Mouse (Mus musculus): ENCODE measurements around the gene Trak1.
A peak's percentile ranks its signal among the peaks of the same experiment; 100 is the strongest.

Gene Trak1

DNA sequence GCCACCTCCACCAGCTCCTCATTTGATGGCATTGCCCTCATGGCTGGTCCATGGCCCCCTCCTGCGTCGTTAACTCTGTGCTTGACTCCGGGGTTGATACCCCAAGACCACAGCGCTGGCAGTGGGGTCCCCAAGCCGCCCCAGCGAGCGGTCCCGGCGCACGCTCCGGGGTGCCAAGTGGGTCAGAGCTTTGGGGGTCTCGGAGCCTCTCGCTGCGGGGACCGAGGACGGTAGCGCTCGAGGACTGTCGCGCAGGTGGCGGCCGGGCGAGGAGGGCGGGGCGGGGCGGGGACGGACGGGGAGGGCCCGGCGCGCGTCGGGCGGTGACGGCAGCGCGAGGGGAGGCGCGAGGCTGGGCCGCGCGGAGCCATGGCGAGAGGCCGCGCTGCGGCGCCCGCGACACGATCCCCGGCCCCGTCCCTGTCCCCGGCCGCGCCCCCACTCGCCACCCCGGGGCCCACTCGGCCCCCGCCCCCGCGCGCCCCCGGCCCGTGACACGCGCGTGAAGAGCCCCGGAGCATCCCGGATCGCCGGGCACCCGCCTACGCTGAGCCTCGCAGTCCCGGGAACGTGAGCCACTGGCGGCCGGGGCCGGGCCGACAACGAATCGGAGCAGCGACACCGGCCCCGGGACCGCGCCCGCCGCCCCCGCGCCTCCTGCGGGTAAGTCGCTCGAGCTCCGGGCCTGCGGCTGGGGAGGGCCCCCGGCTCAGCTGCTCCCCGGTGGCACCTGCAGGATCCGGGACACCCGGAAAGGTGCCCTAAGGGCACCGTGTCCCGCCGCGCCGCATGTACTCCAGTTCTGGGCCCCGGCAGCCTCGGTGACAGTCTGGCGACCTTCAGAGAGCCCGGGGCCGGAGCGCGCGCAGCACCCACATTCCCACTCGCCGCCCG is at the start of gene Trak1:
Gene Trak1, plus strand, starts transcription at position 332 of the 894 bp plus-strand sequence.
- peak in 1 of 2 experiments; percentile 62 for DNase-seq (ENCODE audit: low spot score in 2 of 2)

DNA sequence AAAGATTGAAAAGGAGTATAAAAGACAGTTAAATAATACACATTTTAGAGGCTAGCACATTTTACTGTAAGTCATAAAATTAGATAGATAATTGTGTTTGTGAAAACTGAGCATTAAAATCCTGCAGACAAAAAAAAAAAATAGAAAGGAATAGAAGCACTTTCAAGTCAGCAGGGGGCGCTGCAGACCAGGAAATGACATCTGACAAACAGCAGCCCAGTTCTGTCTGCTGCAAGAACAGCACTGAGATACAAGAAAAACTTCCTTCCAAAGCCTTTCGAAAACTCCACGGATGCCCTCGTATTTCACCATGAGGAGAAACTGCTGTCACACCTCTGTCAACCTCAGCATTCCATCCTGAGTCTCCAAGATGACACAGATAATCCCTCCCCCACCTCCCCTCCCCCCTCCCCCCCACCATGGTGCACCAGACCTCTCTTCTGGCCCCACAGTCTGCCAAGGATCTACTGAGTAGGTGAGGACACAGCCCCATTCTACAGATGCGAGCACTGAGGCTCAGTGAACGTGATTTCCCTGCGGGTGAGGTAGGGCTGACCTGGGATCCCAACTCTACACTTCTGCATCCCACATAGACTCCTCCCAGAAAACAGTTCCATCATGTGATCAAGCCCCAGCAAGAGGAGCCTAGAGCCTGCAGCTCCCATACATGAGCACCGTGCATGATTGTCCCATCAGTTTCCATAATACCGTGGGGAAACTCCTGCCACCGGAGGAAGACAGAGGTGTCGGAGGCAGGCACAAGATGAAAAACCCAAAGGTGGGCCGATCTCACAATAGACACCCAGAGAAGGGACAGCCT is 49.1 kb upstream of the Trak1 start:
- DNase-seq (ENCODE audit: low spot score in 2 of 2) = peak; percentile 81 to 92

DNA sequence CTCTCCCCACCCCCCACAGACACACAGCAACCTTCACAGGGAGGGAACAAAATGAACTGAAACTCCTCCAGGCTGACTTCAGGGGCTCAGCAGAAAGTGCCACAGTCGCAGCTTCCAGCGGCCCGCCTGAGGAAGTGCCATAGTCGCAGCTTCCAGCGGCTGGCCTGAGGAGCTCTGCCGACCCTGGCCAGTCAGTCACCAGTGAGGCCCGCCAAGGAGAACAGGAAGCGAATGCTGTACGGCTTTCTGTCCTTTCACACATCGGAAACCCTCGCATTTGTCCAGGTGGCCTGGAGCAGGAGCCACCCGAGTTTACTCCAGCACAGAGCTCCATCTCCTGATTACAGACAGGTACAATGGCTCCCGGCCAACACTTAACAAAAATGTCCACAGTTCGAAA is 47.5 kb upstream of the Trak1 start:
- DNase-seq (ENCODE audit: low spot score in 2 of 2) = peak; percentile 56 to 57

DNA sequence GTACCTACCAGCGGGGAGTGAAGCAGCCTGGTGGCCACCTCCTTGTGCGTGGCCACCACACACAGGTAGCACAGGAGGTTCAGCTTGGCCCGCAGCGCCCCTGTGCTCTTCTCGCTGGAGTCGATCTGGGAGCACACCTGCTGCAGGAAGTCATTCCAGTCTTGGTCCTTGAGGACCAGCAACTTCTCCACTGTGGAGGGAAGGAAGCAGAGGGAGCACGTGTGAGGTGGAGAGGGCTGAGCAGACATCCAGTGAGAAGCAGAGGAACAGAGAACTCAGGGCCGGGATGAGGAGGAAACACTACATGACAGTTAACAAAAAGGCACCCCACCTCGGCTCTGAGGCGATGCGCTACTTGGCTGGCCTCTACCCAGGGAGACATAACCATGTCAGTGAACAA is 46.4 kb upstream of the Trak1 start:
- peak; percentile 15 for DNase-seq (ENCODE audit: low spot score in 2 of 2)

DNA sequence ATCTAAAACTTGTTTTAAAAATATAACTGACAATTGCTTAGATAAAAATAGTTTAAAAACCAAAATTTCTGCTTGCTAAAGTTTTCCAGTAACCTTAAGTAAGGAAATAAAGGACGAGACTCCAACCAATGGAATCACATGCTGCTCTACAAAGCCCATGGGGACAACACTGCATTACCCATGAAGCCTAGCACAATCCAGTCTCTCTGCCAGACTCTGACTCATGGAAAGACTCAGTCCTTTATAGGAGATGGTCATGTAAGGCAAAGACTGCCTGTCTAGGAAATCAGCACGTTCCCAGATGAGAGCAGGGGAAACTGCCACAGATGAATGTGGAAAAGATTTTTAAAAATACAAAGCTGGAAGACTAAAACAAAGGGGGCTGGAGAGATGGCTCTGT is 43.3 kb upstream of the Trak1 start:
- peak; percentile 21 to 44 for DNase-seq (ENCODE audit: low spot score in 2 of 2)

DNA sequence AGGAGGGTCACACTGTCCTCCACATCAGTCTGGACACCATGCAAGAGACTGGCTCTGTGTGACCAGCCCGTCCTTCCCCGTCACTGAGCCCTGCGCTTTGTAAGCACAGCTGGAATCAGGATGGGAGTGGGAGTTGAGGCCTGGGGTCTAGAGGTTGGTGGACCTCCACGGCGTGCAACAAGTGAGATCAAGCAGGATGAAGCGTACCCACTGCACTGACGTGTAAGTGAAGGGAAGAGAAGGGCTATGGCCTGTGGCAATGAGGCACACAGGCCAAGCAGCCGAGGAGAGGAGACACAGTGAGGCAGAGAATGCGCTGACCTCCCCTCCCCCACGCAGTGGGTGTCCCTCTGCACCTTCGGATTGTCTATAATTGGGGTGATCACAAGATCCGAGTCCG is 42.5 kb upstream of the Trak1 start:
- DNase-seq (ENCODE audit: low spot score in 2 of 2) = peak; percentile 17 to 20

DNA sequence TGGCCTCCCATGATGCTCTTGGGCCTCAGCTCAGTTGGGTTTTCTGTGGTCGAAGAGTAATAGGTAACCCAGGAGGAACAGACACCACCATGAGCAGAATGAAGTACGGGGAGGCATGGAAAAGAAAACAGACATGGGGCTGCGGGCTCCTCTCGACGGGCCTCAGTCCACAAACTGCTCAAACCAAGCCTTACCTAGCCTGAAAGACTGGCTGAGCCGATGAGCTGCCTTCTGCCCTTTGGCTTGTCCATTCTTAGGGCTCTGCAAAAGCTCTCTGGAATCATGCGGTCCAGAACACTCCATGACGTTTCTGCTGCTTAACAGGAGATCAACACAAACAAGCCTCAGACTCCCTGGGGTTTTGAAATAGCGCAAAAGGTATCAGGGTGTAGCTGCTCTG is 40.2 kb upstream of the Trak1 start:
- peak; percentile 4 to 13 for DNase-seq (ENCODE audit: low spot score in 2 of 2)

DNA sequence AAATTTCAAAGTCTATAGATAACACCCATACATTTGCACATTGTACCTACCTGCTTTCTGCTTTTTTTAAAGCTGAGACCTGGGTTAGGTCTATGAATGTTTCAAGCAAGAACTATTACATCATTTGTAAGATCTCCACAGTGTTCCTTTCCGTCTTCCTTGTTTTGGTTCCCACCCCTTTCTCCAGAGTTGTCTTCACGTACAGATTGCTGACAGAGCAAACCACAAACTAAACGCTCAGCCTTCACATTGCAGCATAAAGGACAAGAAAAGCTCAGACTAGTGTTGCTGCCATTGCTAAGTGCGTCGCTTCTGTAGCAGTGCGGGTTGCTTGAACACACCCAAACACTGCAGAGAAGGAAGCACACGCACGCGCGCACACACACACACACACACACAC is 32.0 kb upstream of the Trak1 start:
- DNase-seq (ENCODE audit: low spot score in 2 of 2) = no peak

DNA sequence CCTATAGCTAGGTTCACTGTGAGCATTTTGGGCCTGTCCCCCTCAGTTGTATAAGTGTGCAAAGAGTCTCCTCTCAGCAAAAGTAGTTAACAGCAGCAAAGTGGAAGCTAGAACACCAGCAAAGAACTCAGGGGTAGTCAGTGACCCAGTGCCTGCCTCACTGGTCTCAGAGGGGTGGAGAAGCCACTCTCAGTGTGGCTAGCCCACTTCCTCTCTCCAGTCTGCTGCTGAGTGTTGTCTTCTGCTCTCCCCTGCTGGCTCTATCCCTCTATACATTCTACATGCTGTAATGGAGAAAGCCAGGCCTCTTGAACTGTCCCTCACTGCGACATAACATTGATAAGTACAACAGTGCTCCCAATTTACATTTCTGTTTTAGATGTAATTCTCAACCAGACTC is 26.2 kb upstream of the Trak1 start:
- DNase-seq (ENCODE audit: low spot score in 2 of 2) = no peak

DNA sequence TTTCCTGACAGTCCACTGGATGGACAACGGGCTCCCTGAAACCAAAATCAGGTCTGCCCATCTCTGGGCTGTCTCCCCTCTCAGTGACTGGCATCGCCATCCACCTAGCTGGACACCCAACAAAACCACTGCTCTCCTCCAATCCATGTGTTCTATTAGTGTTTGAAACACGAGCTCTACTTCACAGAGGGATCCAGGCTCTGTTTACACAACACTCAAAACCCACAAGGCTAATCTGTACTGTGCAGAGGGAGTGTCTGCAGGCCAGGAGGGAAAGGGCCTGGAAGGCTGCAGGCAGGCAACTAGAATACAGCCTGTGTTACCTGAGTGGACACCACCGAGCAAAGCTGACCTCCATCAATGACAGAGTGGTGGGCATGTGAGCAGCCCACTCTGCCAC is 25.7 kb upstream of the Trak1 start:
- no peak for DNase-seq (ENCODE audit: low spot score in 2 of 2)

DNA sequence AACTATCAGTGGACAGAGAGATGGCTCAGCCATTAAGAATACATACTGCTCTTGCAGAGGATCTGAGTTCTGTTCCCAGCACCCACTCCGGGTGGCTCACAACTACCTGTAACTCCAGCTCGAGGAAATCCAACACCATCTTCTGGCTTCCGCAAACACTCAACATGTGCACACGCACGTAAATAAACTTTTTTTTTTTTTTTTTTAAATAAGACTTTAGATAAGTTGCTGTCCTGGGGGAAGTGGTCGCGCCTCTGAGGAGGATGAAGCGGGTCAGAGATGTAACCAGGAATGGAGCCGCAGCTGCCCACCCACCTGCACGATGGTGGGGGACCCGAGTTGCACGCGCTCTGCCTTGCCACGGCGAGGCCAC is 20.6 kb upstream of the Trak1 start:
- no peak for DNase-seq (ENCODE audit: low spot score in 2 of 2)

DNA sequence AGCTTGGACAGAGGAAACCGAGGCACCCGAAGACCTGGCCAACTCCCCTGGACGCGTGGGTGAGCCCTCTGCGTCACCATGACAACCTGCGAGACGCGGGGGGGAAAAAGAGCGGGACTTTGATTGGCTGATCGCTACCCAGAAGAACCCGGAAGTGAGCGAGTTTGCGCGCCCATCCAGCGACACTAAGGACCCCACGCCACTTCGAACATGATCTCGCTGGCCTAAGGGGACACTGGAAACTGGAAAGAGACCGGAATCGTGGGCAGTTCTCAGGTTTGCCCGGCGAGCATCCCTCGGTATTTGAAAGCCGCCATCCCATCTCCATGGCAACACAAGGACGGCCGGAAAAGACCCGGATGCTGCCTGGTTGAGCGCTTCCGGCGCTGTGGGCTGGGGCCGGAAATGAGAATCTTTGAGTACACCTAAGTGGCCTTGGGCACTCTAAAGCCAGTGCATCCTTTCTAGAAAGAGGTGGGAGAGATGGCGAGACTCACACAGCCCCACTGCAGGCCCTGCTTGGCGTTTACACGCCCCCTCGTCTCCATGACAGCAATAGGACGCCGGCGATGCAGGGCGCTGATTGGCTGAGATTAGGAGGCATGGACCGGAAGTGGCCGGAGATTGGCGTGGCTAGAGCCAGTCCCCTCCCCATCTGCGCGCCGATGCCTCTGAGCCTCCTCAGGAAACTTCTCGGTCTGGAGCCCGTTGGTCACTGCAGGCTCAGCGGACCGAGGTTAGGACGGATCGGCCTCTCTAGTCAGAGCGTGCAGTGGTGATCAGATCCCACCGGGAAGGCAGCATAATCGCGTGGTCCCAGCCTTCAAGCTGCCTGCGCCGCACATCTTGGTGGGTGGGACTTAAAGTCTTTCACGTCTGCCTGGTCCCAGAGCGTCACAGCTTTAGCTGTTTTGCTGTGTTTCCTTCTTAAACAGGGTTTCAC is 19.9 kb upstream of the Trak1 start, which contains the start of gene Ulk4:
Gene Ulk4, minus strand, starts transcription at position 80 of the 943 bp plus-strand sequence.
- DNase-seq (ENCODE audit: low spot score in 2 of 2) = peak; percentile 95 to 97

DNA sequence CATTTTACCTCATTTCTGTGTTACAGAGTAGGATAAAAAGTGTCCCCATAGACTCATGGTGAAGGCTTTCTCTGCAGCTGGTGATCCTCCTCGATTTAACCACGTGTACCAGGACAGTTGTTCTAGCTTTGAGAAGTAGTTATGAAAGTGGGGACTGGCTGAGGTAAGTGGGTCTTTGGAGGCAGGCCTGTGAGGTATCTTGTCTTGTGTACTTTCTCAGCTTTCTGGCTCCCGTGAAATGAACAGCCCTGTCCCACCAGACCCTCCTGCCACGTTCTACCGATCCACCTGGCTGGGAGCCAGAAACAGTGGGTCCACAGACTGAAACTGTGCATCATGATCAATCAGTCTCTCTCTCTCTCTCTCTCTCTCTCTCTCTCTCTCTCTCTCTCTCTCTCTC is 18.1 kb upstream of the Trak1 start:
- DNase-seq (ENCODE audit: low spot score in 2 of 2) = no peak

DNA sequence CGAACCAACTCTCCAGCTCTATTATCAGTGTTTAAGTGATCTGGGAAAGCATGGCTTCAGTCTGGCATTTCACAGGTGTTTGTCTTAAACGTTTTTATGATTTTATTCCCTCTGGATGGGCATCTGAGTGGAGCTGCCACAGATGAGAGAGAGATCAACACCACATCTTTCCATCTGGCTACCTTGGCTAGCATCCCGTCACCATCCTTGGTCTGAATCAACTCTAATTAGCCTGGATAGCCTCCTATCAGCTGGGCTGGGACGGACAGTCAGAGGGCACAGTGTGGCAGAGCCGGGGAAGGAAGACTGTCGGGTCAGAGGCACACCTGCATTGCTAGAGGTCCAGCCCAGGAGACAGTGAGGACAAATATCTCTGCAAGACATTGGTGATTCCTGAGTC is 15.4 kb upstream of the Trak1 start:
- DNase-seq (ENCODE audit: low spot score in 2 of 2) = no peak

DNA sequence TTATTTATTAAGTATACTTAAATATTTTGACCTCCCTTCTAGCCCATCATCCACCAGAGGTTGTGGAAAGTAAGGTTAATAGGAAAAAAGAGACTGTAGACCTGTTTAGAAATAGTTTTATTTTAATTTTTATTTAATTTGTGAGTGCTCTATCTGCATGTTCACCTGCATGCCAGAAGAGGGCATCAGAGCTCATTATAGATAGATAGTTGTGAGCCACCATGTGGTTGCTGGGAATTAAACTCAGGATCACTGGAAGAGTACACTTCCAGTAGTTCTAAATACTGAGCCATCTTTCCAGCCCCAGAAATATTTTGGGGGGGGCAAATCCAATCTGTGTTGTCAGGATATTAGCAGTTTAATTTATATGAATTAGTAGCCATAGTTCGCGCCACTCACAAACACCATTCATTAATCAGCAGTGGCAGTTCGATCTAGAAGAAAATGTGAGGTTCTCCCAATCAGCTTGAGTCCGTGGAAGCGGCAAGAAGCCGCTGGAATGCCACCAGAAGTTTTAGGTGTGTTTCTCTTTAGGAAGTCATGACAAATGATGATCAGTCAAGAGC is 13.6 kb upstream of the Trak1 start:
- DNase-seq (ENCODE audit: low spot score in 2 of 2) = no peak

DNA sequence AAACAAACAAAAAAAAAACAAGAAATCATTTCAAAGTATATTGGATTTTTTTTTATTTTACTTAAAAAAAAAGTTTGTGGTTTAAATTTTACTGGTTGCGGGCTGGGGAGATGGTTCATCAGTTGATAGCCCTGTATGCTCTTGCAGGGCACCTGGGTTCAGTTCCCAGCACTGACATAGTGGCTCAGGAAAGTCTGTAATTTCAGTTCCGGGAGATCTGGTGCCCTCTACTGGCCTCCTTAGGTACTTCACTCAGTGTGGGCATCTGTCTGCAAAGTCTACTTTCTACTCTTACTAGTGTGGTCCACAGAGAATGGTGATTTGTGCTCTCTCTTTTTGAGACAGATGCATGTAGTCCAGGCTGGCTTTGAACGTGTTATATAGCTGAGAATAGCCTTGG is 12.9 kb upstream of the Trak1 start:
- no peak for DNase-seq (ENCODE audit: low spot score in 2 of 2)

DNA sequence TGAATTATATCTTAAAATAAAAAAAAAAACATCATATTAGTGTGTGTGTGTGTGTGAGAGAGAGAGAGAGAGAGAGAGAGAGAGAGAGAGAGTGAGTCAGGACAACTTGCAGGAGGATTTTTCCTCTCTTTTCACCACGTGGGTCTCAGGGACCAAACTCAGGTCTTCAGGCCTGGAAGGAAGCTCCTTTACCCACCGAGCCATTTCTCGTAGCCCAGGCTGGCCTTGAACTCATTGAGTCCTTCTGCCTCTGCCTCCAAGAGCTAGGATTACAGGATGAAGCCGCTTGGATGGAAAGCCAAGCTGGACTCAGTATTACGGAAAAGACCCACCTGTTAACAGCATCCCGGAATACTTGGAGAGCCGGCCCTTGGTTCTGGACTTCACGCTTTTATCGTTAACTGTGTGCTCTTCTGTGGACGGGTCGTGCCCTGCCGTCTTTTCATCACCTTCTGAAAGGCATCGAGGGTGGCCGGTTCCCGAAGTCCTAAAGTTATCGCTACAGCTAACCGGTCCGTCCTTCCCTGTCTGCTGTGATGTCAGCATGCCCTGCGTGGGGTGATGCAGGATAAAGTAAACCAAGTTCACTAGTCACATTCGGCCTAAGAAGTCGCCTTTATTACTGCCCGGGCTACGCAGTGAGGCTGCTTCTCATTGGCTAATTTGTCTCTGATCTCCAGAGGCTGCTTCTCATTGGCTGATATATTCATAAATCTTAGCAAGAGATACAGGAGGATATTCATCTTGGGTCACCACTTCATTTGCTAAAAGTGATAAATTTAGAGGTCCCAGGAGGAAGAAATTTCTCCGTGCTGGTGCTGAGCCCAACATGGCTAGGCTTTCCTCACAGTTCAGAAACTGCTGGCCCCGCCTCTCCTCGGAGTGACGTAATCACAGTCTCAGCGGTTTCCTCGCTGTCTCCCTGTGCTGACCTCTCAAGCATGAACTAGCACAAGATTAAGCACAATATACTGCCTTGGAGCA is 11.7 kb upstream of the Trak1 start:
- peak in 1 of 2 experiments; percentile 56 for DNase-seq (ENCODE audit: low spot score in 2 of 2)

DNA sequence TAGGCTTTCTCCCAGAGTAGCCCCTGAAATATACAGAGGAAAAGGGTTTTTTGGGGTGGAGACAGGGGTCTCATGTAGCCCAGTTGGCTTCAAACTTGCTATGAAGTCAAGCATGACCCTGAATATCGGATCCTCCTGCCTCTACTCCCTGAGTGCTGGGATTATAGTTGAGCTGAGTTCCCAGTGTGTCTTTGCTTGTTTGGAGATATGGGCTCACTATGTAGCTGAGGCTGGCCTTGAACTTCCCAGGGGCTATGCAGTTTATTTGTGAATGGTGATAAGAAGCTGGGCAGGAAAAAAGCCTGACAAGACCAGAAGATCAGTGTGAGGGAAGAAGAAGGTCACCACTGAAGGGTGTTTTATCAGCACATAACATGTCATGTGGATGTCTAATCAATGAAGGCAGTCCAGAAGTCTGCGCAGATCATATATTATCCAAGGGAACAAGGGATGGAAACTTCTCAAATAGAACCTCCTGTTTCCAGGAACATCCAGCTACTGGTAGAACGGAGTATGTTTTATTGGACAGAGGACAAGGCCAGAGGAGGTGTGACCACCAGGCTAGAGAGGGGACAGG is 10.9 kb upstream of the Trak1 start:
- no peak for DNase-seq (ENCODE audit: low spot score in 2 of 2)

DNA sequence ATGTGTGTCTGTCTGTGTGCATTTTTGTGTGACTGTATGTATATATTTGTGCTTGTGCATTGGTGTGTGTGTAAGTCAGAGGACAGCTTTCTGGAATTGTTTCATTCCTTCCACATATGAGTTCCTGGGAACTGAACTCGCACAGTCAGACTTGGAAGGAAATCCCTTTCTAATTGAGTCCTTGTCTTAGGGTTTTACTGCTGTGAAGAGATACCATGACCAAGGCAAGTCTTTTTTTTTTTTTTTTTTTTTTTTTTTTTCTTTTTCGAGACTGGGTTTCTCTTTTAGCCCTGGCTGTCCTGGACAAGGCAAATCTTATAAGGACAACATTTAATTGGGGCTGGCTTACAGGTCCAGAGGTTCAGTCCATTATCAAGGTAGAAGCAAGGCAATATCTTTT is 6.0 kb upstream of the Trak1 start:
- DNase-seq (ENCODE audit: low spot score in 2 of 2) = no peak

DNA sequence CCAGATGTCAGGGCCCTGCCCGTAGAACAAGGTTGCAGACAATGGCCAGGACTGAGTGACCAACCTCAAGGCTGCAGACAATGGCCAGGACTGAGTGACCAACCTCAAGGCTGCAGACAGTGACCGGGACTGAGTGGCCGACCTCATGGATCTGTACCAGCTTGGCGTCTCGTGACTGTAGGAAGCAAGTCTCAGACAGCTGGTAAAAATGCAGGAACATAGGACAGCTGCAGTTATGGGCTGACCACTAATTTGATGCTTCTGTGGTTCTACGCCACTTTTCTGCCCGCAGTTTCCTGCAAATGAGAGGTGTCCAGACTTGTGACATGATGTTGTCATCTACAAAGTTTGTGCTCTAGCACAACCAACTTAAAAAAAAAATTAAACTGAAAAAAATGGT is 4.1 kb upstream of the Trak1 start:
- no peak for DNase-seq (ENCODE audit: low spot score in 2 of 2)
